Mouse (Mus musculus) G1E (cell line): ENCODE data around the gene Rnf26. TPM values are rescaled to one million over a fixed set of nuclear protein-coding genes. Genes with fewer than 3 reads are reported as not detected.
A peak's percentile ranks its signal among the peaks of the same experiment; 100 is the strongest.
"Not testable (repeated sequence)": the region's sequence is repeated elsewhere in the genome, so short reads cannot be mapped to it uniquely, and the experiment has no call there.

ENCODE experiments used
- ATAC-seq: 2 replicates; pipeline ENCODE4 v1.8.0; 2016; ENCODE audit warnings: mild to moderate bottlenecking; ENCODE audit not compliant: insufficient number of reproducible peaks, poor library complexity, low FRiP score, severe bottlenecking; ENCODE audit errors: extremely low read depth
- DNase-seq: peaks from one replicate; pipeline ENCODE4 v3.0.0; 2012; ENCODE audit warnings: low spot score
- H3K27me3 ChIP-seq: 2 replicates; pipeline ENCODE4 v1.6.1; 2012; ENCODE audit warnings: mild to moderate bottlenecking, low read length, inconsistent platforms; ENCODE audit not compliant: insufficient read depth
- H3K36me3 ChIP-seq: replicated peaks from 2 replicates; pipeline ENCODE3; 2012; ENCODE audit warnings: mild to moderate bottlenecking, inconsistent platforms
- H3K4me1 ChIP-seq: 2 replicates; pipeline ENCODE4 v1.6.1; 2012; ENCODE audit warnings: low read depth, low read length, inconsistent platforms, mixed read lengths; ENCODE audit not compliant: insufficient read depth
- H3K4me3 ChIP-seq: 2 replicates; pipeline ENCODE4 v1.5.1; 2012; ENCODE audit warnings: low read depth, mild to moderate bottlenecking, inconsistent platforms, low read length, moderate library complexity, mixed read lengths
- H3K9me3 ChIP-seq: replicated peaks from 2 replicates; pipeline ENCODE4 v1.6.1; 2012; ENCODE audit warnings: inconsistent platforms
- CTCF ChIP-seq: IDR thresholded peaks from 2 replicates; pipeline ENCODE4 v1.5.1; 2012; ENCODE audit warnings: low read depth, low read length, inconsistent platforms, mixed read lengths
- GATA1 ChIP-seq: IDR thresholded peaks from 2 replicates; pipeline ENCODE4 v1.6.1; 2012; ENCODE audit warnings: borderline replicate concordance, low read length, inconsistent platforms, mixed read lengths
- GATA2 ChIP-seq: IDR thresholded peaks from 2 replicates; pipeline ENCODE4 v1.6.1; 2012; ENCODE audit warnings: low read depth, low read length, inconsistent platforms, borderline replicate concordance
- POLR2AphosphoS5 ChIP-seq: IDR thresholded peaks from 2 replicates; pipeline ENCODE4 v1.6.1; 2012; ENCODE audit warnings: low read depth, low read length, inconsistent platforms; ENCODE audit not compliant: insufficient replicate concordance
- TAL1 ChIP-seq: conservative IDR thresholded peaks from 2 replicates; pipeline ENCODE4 v1.6.1; 2012; ENCODE audit warnings: low read depth, low read length, inconsistent platforms, mixed read lengths
- polyA plus RNA-seq: library from polyadenylated mRNA; stranded (reverse); fragments of >175 nt; gene quantifications from 2 replicates; pipeline ENCODE4 v1.2.3, GENCODE M21; 2012
- total RNA-seq, 2 experiments: library from RNA; stranded (forward) in 1 of 2; stranded (reverse) in 1 of 2; fragments of 200-1000 nt in 1 of 2; fragments of >200 nt in 1 of 2; fragmentation: Nextera tagmentation in 1 of 2; gene quantifications; 2 replicates each; pipeline ENCODE4 v1.2.3; 2014 to 2017

Gene Rnf26
- total and polyA plus RNA-seq, 3 experiments: 10.5 to 46.9 (median 41.9) TPM

- no peak for DNase-seq
- Histone ChIP-seq H3K4me1 (peaks cover 13% of the 10 kb centered on the region), H3K36me3 (no peaks in the 10 kb centered on the region), H3K9me3 (no peaks in the 10 kb centered on the region), H3K27me3 (peaks cover 19% of the 10 kb centered on the region), H3K4me3 (no peak overlapping the region)
- no peak for ATAC-seq
- no peak for TF ChIP-seq CTCF
- no peak for TF ChIP-seq TAL1
- no peak for TF ChIP-seq POLR2AphosphoS5
- TF ChIP-seq GATA1: no peak
- no peak for TF ChIP-seq GATA2
These were observed 2.9 kb upstream of the Rnf26 start for GRCm38 (mm10) chr9:44116182-44116581.

DNA sequence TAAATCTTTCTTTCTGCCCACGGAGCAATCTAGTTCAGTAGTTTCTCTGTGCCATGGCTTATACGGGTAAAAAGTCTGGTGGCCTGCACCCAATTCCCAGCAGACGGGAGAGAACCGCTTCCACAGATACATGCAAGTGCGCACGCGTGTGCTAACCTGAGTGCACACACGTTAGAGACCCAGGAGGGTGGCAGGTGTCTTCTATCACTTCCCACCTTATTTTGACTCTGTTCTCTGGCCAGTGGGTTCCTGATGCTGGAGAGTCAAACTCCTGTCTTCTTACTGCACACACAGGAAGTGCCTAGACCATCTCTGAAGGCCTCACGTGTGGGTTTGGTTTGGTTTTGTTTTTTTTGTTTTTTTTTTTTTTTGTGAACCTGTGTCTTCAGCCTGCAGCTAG lies 2.3 kb upstream of the Rnf26 start:
- no peak overlapping the region for H3K4me3 ChIP-seq
- H3K27me3 ChIP-seq: peaks cover 15% of the 10 kb centered on the region
- DNase-seq (no peak), ATAC-seq (no peak)
- peaks cover under 1% of the 10 kb centered on the region for H3K36me3 ChIP-seq
- no peaks in the 10 kb centered on the region for H3K9me3 ChIP-seq
- H3K4me1 ChIP-seq: peaks cover 13% of the 10 kb centered on the region
- TF ChIP-seq CTCF (no peak), TAL1 (no peak), GATA2 (no peak)

- H3K4me1 ChIP-seq: peaks cover 24% of the 10 kb centered on the region
- TF ChIP-seq GATA1 (no peak), CTCF (no peak), TAL1 (no peak), GATA2 (no peak), POLR2AphosphoS5 (no peak)
- no peak overlapping the region for H3K4me3 ChIP-seq
- no peak for ATAC-seq
- no peaks in the 10 kb centered on the region for H3K9me3 ChIP-seq
- H3K36me3 ChIP-seq: peaks cover 12% of the 10 kb centered on the region
- 0 out of 2 replicates have a peak, but pooled peaks cover 6% of the 10 kb centered on the region for H3K27me3 ChIP-seq
- no peak for DNase-seq
These were observed 1.1 kb upstream of the Rnf26 start for GRCm38 (mm10) chr9:44114453-44114852.

DNA sequence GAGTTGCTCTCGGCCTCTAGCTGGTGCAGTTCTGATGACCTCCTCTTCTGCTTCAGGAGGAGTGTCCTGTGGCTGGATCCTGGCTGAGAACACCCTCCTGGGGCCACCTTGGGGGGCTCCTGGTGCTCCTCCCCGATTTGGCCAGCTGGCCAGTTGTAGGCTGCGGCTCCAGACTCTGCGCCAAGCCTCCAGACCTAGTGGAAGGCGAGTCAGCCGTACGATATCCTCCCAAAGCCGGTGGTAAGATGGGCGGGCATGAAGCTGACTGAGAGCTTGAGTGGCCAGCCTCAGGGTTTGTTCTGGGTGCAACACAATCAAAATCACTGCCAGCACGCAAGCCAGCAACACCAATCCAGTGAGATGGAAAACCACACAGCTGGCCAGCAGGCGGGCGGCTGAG lies 1.4 kb downstream of the Rnf26 start:
- not testable (repeated sequence) for H3K27me3 ChIP-seq, DNase-seq, ATAC-seq, H3K9me3 ChIP-seq
- Histone ChIP-seq H3K36me3 (peaks cover 38% of the 10 kb centered on the region), H3K4me1 (peaks cover 50% of the 10 kb centered on the region), H3K4me3 (peak overlapping the region; percentile 83; the same call in 1 of the 2 replicates)

DNA sequence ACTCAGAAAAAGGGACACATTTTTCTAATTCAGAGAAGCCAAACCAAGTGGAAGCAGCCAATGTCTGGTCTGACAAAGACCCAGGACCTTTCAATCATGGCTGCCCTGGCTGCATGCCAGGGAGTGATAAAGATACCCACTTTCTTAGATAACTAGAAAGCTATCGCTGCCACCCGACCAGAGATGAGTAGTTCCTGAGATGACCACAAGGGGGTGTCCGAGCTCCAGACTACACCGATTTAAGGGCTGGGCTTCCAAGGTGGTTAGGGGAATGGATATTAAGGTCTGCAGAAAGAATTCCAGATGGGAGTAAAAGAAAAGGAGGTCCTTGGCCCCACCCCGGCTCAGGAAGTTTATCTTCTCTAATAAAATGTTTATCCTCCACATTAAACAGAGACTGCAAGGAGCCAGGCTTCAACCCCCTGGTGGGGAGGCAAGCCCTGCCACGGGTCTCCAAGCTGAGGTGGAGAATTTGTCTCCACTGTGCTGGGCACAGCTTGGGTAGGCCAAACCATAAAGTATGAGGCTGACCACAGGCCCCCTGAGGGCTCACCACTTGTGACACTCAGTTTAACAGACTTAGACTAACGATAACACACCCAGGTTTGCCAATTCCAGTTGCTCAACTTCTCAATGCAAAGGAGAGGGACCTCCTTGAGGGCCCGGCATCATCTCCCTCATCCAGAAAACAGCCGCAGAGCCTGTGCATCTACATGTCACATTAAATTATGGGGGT lies 3.8 kb downstream of the Rnf26 start:
- peak; percentile 54 for DNase-seq
- Histone ChIP-seq H3K4me3 (no peak overlapping the region; the same call in 1 of the 2 replicates), H3K27me3 (no peaks in the 10 kb centered on the region), H3K4me1 (peaks cover 53% of the 10 kb centered on the region), H3K9me3 (no peaks in the 10 kb centered on the region), H3K36me3 (peaks cover 61% of the 10 kb centered on the region)
- peak; percentile 76 for TF ChIP-seq CTCF
- no peak for TF ChIP-seq GATA2
- TF ChIP-seq TAL1: no peak
- TF ChIP-seq POLR2AphosphoS5: no peak
- no peak for TF ChIP-seq GATA1
- ATAC-seq: no peak

DNA sequence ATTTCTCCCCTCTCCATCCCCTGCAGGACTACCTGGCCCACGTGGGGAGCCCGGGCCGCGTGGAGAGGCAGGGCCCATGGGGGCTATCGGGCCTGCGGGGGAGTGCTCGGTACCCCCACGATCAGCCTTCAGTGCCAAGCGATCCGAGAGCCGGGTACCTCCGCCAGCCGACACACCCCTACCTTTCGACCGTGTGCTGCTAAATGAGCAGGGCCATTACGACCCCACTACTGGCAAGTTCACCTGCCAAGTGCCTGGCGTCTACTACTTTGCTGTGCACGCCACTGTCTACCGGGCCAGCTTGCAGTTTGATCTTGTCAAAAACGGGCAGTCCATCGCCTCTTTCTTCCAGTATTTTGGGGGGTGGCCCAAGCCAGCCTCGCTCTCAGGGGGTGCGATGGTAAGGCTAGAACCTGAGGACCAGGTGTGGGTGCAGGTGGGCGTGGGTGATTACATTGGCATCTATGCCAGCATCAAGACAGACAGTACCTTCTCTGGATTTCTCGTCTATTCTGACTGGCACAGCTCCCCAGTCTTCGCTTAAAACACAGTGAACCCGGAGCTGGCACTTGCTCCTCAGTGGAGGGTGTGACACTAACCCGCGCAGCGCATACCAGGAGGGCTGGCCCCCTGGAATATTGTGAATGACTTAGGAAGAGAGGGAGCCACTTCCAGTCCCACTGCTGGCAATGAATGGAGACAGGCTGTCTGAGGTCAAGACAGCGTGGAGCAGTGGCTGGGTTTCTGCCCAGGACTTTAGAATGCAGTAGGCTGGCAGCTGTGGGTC lies 4.9 kb downstream of the Rnf26 start:
- H3K9me3 ChIP-seq: no peaks in the 10 kb centered on the region
- peaks cover 47% of the 10 kb centered on the region for H3K4me1 ChIP-seq
- H3K27me3 ChIP-seq: no peaks in the 10 kb centered on the region
- peaks cover 72% of the 10 kb centered on the region for H3K36me3 ChIP-seq
- no peak overlapping the region for H3K4me3 ChIP-seq
- DNase-seq (no peak), ATAC-seq (no peak)
- no peak for TF ChIP-seq GATA1
- no peak; the same call in 1 of the 2 replicates for TF ChIP-seq CTCF
- TF ChIP-seq TAL1: no peak
- no peak for TF ChIP-seq GATA2
- no peak for TF ChIP-seq POLR2AphosphoS5
